Mouse (Mus musculus): ENCODE results near the gene Cds1.
A peak's percentile ranks its signal among the peaks of the same experiment; 100 is the strongest.

The Cds1 gene

DNA sequence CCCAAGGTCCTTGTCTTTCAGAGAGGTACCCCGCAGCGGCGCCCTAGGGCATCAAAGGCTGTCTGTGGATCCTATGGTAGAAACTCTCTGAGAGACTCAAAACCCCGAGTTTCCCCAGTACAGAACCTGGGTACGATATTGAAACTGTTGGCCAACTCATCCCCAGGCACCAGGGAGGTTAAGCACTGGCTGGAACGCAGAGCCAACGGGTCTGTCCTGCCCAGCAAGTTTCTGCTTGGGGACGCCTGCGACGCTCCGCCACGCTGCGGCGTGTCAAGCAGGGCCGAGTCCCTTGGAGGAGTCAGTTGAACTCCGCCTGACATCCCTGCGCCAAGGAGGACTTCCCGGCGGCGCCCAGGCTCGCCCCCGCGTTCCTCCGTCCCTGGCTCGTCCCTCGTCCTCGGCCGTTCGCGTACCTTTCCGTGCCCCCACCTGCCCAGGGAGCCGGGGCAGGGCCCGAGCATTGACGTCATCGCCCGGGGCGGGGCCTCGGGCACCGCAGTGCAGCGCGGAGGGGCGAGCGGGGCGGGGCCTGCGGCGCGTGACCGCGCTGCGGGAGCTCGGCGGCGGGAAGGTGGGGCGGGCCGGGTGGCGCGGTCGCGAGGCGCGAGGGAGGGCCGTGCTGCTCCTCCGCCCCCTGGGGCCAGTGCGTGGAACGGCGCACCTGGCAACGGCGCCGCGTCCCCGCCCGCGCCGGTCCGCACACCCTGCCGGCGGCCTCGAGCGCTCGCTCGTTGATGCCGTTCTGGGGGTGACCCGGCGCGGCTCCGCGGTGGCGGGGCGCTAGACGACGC, at the start of gene Cds1:
TSS of gene Cds1 (plus strand) at position 577 of the 794 bp plus-strand sequence.
- DNase-seq (ENCODE audit: low read depth, low spot score), result no peak

DNA sequence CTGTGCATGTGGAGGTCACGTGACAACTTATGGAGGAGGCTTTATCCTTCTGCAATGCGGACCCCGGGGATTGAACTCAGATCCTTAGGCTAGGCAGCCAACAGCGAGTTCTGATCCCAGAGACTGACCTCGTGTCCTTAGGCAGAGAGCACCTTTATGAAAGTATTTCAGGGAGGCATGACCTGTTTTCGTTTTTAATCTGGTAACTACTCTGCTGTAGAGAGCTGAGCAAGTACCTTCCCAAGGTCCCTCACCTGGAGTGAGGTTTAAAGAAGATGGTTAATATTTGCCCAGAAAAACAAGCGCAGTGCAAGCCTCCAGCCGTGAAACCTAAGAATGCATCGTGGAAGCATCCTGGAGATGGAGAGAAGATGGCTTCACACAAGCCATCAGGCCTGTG, 40.7 kb upstream of the Cds1 start:
- DNase-seq (ENCODE audit: low read depth, low spot score), result no peak

DNA sequence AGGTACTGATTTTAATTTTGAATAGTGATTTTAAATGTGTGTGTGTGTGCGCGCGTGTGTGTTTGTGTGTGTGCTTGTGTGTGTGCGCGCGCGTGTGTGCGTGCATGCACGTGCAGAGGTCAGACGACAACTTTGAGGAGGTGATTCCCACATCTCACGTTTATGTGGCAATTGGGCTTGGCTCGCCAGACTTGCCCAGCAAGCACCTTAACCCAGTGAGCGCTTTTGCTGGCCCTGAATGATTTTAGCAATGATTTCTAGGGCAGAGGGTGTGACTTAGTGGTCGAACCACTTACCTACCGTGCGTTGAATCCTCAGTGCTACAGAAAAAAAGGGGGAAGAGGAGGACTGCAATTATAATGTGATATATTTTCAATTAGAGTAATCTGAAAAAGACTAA, 40.2 kb upstream of the Cds1 start:
- no peak for DNase-seq (ENCODE audit: low read depth, low spot score)

DNA sequence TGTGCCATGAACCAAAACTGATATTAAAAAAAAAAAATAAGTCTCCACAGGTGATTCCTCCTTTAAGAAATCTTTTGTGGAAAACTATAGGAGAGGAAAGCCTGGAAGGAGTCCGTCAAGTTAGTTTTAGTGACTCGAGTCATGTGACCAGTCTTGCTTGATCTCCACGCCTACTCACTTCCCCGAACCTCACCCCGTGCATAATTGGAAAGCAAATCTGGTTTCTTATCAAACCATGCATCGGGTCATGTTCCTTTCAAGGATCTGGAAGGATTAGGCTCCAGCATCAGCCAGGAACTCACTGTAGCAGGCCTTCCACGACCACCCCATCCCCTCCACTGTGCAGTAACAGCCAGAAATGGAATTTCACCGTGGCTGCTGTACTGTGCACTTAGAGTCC, 39.2 kb upstream of the Cds1 start:
- no peak for DNase-seq (ENCODE audit: low read depth, low spot score)

DNA sequence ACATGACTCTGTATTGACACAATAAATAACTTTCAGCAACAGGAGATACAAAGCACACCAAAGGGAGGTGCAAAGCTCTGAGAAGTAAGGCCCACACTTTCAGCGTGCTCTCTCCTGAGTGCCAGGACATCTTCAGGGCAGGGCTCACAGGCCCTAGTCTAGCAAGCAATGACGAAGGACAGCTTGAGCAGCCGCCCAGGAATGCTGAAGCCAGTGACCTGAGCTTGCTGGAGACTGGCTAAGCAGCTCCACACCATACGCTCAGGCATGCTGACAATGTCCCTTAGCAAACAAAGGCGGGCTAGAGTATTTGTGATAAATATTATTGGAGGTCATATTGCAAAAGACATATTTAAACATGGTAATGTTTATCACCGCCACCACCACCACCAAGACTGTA, 38.6 kb upstream of the Cds1 start:
- DNase-seq (ENCODE audit: low read depth, low spot score), result no peak

DNA sequence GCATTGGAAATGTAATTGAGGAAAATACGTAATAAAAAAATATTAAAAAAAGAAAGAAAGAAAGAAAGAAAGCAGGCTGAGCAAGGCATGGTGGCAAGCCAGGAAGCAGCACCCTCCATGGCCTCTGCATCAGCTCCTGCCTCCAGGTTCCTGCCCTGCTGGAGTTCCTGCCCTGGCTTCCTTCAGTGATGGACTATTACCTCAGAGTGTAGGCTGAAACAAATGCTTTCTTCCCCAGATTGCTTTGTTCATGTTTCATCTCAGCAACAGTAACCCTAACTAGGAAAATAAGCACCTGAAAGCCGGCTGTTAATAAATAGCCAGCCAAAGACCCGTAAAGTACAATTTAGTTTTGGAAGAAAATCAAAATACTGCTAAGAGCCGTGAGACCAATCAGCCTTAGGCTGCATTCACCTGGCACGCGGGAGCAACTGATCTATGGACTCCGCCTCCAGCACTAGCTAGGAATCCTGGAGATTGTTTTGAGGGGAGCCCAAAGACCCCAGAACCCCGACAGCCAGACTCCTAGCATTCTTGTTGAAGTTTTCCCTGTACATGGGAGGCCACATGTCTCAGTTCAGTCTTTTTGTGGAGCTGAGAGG, 36.5 kb upstream of the Cds1 start:
- DNase-seq (ENCODE audit: low read depth, low spot score), result no peak

DNA sequence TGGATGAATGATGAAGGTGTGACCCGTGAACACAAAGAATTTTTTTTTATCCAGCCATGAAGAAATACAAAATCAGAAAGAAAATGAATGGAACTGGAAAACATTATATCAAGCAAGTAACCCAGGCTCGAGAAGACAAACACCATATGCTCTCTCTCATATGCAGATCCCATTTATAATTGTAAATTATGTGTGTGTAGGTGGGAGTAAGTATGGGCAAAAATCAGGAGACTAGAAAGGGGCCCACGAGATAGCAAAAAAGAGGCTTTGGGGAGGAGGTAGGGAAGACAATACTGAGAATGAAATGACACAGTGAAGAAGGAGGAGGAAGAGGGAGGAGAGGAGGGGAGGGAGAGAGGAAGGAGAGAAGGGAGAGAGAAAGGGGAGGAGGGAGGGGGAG, 27.6 kb upstream of the Cds1 start:
- peak; percentile 75 for DNase-seq (ENCODE audit: low read depth, low spot score)

DNA sequence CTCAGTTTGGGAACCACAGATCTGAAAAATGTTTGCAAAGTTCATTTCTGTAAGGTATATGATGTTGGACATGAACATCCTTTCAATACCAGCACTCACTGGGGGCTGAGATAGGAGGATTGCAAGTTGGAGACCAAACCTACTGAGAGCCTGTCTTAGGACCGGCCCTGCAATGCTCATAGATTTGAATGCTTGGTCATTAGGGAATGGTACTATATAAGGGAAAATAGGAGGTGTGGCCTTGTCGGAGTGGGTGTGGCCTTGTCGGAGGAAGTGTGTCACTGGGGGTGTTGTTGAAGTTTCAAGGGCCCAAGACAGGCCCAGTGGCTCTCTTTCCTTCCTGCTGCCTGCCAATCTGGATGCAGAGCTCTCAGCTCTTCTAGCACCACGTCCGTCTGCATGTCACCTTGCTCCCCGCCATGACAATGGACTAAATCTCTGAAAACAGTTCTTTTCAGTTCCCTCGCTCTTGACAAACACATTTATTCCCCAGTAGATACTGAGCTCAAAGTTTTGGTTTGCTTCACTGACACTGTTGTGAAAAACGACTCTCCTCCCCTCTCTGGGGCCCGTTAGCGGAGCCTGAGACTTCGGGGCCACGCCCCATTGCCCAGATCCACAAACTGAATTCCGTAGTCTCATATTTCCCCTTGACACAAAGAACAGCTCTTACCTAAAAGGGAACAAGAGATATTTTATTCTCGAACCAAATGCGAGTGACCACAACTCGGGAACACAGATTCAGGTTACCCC, 24.3 kb upstream of the Cds1 start:
- no peak for DNase-seq (ENCODE audit: low read depth, low spot score)

DNA sequence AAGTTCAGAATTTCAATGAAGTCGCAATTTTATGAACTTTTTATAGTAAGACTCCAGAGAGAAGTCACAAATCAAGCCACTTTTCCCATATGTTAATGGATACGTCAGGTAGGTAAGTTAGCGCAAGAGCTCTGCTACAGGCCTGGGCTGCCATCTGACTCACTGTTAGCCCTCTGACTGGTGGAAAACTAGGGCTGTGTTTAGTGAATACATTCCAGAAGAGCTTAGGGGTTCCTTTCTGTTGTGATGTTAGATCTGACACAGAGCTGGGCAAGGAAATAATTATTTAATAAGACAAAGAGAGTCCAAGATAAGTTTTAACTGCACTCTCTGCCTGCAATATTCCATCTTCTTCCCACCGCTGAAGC, 23.7 kb upstream of the Cds1 start:
- DNase-seq (ENCODE audit: low read depth, low spot score), result no peak

DNA sequence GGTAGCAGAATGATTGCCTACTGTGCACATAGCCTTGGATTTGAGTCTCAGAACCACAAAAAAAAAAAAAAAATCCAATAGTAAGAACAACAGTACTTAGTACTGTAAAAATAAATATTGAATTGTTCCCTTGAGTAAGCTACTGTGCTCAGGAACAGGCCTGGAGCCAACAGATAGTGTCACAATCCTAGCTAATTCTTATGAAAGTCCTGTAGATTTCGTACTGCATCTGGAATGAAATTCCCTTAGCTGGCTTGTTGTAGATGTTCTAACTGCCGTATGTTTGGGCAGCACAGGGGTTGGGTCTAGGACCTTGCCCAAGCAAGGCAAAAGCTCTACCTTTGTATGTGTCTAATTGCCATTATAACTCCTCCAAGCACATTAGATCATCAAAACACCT, 22.9 kb upstream of the Cds1 start:
- DNase-seq (ENCODE audit: low read depth, low spot score), result no peak

DNA sequence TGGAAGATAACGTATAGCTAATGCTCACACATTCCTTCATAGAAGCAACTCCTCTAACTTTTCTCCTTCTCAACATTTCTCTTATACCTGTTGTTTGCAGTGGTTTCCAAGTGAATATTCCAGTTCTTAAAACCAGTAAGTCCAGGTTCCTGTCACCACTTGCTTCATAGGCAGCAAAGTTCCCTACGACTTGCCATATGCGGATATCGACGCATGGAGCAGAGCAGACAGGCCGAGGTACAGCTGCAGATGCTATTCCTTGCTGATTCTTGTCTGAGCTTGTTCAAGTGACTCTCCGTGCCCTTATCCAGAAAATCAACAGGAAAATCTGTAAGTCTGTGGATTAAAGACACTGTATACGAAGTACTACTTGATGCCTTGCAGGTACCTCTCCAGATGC, 22.5 kb upstream of the Cds1 start:
- no peak for DNase-seq (ENCODE audit: low read depth, low spot score)

DNA sequence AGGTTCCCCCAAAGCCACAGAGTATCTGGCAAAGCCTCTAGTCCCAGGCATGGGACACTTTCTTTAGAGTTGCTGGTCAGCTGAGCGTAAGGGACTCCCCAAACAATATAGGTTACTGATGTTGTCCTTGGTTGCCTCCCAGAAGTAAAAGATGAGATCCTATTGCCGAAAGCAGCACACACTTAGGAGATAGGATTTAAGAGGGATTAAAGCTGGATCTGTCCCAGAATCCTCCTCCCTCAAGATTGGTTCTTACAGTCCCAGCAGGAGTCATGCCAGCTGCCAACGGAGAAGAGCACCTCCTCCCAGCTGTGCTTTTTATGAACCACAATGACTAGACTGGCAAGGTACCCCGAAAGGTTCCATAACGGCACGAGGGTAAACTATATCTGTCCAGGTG, 20.0 kb upstream of the Cds1 start:
- DNase-seq (ENCODE audit: low read depth, low spot score), result no peak

DNA sequence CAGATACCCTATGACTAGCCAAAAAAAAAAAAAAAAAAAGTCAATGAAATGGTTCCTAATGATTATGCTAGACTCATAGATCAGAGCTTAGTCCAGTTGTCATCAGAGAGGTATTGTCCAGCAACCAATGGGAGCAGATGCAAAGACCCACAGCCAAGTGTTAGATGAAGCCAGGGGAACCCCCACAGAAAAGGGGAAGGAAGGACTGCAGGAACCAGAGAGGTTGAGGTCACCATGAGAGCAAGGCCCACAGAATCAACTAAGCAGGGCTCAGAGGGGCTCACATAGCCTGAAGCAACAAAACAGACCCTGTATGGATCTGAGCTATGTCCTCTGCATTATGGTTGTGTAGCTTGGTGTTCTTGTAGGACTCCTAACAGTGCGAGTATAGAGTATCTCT, 11.2 kb upstream of the Cds1 start:
- no peak for DNase-seq (ENCODE audit: low read depth, low spot score)

DNA sequence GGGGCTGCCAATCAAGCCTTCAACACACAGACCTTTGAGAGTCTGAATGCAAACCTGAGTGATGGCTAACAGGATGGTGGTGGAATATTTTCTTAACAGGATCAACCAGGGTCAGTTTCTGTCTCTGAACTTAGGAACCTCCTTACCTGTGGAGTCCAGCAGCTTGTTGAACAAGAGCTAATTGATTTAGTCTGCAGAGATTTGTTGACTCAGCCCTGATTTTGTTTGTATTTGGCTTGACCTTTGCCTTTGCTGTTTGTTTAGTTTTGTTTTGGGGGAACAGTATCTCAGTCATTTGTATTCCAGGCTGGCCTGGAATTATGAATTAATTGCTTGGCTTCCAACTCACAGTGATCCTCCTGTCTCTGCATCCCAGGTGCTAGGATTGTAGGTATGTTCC, 7.3 kb upstream of the Cds1 start:
- DNase-seq (ENCODE audit: low read depth, low spot score), result no peak

DNA sequence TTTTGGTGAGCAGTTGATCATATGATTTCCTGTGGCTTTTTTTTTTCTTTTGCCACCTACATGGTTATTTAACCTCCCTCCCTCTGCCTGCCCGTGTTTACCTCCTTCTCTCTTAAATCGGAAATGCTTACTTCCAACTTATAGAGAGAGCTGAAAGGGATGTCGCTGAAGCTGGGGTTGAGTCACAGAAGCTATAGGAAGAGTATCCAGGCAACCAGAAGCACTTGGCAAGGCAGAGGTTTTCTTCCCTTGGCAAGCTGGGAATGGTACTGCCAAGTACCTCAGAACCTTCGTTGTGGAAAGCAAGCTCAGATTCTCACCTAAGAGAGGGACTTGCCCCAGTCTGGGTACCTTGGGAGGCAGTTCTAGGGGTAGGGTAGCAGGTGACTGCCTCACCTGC, 3.2 kb upstream of the Cds1 start:
- DNase-seq (ENCODE audit: low read depth, low spot score), result no peak

DNA sequence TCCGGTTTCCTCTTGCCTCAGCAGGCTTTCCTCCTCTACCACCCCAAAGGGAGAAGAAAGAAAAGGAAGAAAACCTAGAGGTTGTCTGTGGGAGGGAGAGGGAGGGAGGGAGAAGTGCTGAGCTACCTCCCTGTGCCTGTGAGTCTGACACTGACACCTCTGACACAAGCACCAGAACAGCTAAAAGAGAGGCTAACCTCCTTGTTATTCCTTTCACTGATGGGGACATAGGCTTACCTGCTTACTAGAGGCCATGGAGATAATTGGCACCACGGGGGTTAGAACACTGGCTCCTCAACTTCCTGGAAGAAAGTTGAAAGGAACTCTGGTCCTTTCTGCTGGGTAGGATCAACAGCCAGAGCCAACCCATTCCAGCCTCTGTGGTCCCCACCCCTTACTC, 1.4 kb upstream of the Cds1 start:
- DNase-seq (ENCODE audit: low read depth, low spot score), result no peak

DNA sequence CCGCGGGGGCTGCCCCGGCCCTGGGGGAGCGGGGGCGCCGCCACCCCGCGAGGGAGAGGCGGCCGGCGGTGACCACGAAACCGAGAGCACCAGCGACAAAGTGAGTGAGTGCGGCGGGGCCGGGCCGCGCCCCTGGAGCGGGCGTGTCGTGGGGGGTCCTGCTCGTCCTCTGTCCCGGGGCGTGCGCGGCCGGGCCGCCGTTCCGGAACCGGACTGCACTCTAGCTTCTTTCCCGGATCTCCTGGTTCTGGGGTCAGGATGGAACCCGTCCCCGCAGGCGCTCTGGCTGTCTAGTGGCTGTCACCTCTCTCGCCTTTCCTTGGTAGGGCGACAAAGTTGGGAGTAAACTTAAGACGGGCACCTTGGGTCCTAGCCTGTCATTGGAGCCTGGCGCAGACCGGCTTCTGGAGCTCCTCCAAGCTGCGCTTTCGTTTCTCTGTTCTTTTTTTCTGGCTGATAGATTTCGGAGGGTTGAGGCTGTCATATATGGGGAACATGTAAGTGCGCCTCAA, 516 bp downstream of the Cds1 start:
- no peak for DNase-seq (ENCODE audit: low read depth, low spot score)

DNA sequence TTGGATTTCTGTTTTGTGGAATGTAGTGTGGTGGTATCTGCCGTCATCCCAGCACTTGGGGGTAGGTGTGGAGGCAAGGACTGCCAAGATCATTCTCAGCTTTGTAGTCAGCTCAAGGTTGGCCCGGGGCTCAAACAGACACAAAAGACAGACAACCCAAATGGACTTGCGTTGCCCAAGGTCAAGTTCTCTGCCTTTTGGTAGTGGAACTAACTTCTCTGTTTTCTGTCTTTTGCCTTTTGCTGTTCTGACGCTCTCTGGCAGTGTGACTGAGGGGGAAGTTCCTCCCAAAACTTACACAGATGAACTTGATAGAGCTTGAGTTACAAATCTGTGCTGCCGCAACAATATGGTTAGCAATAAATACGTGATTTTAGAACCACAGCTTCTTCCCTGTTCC, 1.3 kb downstream of the Cds1 start:
- no peak for DNase-seq (ENCODE audit: low read depth, low spot score)

DNA sequence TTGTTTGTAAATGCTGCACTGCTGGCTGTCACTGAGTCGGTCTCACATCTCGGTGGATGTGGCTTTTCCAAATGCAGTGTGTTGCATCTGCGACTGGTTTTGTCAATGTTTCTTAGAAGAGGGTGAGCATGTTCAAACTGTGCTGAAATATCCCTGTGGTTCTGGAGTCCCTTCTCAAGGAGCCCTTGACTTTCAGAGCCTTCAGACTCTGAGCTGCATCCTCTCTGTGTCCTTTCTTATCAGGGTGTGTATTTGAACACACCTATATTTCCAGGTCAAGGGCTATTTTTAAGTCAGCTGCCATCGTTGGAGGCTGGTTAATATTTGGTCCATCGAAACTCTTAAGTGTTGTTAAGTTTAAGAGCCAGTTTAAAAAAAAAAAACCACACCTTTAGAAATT, 2.2 kb downstream of the Cds1 start:
- DNase-seq (ENCODE audit: low read depth, low spot score), result no peak

DNA sequence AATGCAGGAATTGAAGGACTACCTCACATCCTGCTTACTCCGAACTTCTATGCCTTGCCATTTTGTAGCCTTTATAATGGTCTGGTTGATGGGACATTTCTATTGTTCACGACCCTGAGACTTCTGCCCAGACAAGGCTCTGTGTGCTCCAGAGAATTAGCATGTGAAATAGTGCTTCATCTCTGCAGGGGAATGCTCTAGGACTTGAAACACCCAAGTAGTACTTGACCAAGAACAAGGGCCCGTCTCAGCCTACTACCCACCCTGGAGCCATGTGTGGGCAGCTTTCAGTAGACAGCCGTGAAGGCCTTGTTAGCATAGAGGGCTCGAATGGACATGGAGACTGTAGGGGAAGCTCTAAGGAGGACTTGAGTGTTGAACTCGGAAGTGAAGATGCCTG, 2.6 kb downstream of the Cds1 start:
- DNase-seq (ENCODE audit: low read depth, low spot score), result no peak

DNA sequence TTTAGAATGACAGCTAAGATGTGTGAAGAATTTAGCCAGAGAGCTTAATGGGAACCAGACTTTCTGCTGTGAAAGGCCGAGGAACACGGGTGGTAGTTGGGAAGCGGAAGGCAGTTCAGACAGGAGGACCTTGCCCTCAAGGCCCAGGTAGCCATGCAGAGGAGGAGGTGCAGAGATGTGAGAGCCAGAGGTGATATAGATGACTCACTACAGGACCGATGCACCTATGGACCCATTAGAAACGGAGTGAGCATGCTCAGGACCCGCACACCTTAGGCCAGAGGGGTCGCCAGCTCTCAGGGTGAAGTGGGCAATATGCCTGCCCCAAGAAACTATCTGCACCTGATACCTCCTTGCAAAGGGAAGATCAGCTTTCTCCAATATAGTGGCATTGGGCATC, 3.6 kb downstream of the Cds1 start:
- no peak for DNase-seq (ENCODE audit: low read depth, low spot score)

DNA sequence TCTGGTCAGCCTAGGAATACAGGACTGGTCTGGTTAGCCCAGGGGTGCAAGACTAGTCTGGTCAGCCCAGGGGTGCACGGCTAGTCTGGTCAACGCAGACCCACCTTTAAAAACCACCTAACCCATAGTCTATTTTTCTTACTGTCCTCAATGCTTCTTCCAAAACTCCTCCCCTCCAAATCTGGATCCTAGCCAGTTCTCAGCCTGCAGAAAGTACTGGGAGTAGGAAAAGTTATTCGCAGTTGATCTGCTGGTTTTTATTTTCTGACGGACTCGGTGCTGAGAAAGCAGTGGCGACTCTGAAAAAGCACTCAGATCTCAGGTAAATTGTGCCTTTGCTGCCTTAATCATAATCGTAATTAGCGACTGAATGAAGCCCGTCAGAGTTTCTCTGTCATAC, 7.7 kb downstream of the Cds1 start:
- DNase-seq (ENCODE audit: low read depth, low spot score), result no peak

DNA sequence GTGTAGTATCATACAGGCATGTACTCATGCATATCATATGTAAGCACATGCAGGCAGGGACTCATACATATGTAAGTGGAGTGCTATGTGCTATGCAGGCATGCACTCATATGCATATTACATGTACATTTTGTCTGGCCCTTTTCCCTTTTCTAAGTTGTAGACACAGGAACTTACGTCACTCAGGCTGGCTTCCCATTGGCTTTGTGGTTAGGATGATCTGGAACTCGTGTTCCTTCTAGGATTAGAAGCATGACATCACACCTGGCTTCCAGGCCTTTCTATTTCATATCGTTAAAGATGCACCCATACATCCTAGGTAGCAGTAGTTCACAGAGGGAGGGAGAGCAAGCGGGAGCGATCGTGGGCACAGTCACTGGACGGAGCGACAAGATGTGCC, 10.3 kb downstream of the Cds1 start:
- no peak for DNase-seq (ENCODE audit: low read depth, low spot score)
